Mouse (Mus musculus) liver, embryonic 15.5 days (tissue): ENCODE results near the gene Dpysl4. TPM values are rescaled to one million over a fixed set of nuclear protein-coding genes. Genes with fewer than 3 reads are reported as not detected.

Experiments
- polyA plus RNA-seq: library from polyadenylated mRNA; unstranded; fragments of >200 nt; fragmentation: Nextera tagmentation; extraction: Ambion mirVana; gene quantifications from 2 replicates; pipeline ENCODE4 v1.2.1, GENCODE M21; 2015

The Dpysl4 gene
- polyA plus RNA-seq, 1 experiment from 2014 or later: 0.36 TPM

Other genes with a start within 250 kb of the Dpysl4 start
- gene Ppp2r2d, start 239.9 kb upstream of the Dpysl4 start, polyA plus RNA-seq: 13.9 and 14.0 TPM in 2 replicates
- gene Mapk1ip1, start 239.7 kb upstream of the Dpysl4 start, polyA plus RNA-seq: 3.0 and 4.6 TPM in 2 replicates
- gene Bnip3, start 176.5 kb upstream of the Dpysl4 start, polyA plus RNA-seq: 119 and 126 TPM in 2 replicates
- not detected in 2 replicates for gene Jakmip3, start 145.3 kb upstream of the Dpysl4 start, polyA plus RNA-seq
- 0.54 and 1.2 TPM in 2 replicates for gene Lrrc27, start 127.0 kb downstream of the Dpysl4 start, polyA plus RNA-seq
- not detected in 2 replicates for gene Stk32c, start 127.3 kb downstream of the Dpysl4 start, polyA plus RNA-seq
- gene Pwwp2b, start 162.5 kb downstream of the Dpysl4 start, polyA plus RNA-seq: 1.5 and 1.6 TPM in 2 replicates